Mouse (Mus musculus): ENCODE measurements around the gene Ffar2. TPM values are rescaled to one million over a fixed set of nuclear protein-coding genes. Genes with fewer than 3 reads are reported as not detected.

Ffar2 gene
- polyA plus RNA-seq, 1 experiment from 2014 or later, result 0.39 TPM

DNA sequence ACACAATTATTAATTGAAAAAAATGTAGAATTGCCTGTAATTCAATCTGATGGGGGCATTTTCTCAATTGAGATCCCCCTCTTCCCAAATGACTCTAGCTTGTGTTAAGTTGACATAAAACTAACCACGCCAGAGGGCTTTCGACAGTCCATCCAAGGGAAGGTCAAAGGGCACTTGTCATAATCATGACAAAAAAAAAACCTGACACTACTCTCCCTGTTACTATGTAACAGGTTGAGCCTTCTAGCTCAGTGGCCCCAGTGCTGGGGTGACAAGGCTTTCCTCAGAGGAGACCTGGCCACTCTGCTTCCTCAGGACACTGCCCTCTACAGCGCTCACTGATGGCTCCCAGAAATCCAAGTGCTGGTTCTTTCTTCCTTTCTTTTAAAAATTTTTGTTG is 731 bp upstream of the Ffar2 start:
- DNase-seq (no peak), ATAC-seq (ENCODE audit: insufficient read depth) (no peak)
- Histone ChIP-seq H3K4me2 (no peak overlapping the region), H3K4me1 (ENCODE audit: insufficient read depth) (no peaks in the 10 kb centered on the region), H3K4me3 (ENCODE audit: low read depth, low read length) (no peak overlapping the region), H3K9ac (no peak overlapping the region), H3K27me3 (ENCODE audit: insufficient read depth, low read length) (no peaks in the 10 kb centered on the region), H3K9me3 (ENCODE audit: low read depth, low read length) (no peaks in the 10 kb centered on the region), H3K36me3 (ENCODE audit: insufficient read depth) (no peaks in the 10 kb centered on the region), H3K27ac (ENCODE audit: low read depth) (no peak overlapping the region)
- TF ChIP-seq CTCF (IDR thresholded peaks at IDR 0.05; ENCODE audit: low read depth), result no peak
- WGBS, result 81% methylated on average over 3 of the region's 3 CpGs

- no peak overlapping the region for H3K4me2 ChIP-seq
- 49% methylated on average over 5 of the region's 5 CpGs for WGBS
- H3K27me3 ChIP-seq (ENCODE audit: insufficient read depth, low read length), result no peaks in the 10 kb centered on the region
- no peak overlapping the region for H3K27ac ChIP-seq (ENCODE audit: low read depth)
- TF ChIP-seq CTCF (IDR thresholded peaks at IDR 0.05; ENCODE audit: low read depth), result no peak
- H3K4me1 ChIP-seq (ENCODE audit: insufficient read depth), result no peaks in the 10 kb centered on the region
- ATAC-seq (ENCODE audit: insufficient read depth) (no peak), DNase-seq (no peak)
- no peak overlapping the region for H3K4me3 ChIP-seq (ENCODE audit: low read depth, low read length)
- no peaks in the 10 kb centered on the region for H3K36me3 ChIP-seq (ENCODE audit: insufficient read depth)
- no peak overlapping the region for H3K9ac ChIP-seq
- no peaks in the 10 kb centered on the region for H3K9me3 ChIP-seq (ENCODE audit: low read depth, low read length)
These were observed 2.0 kb downstream of the Ffar2 start for GRCm38 (mm10) chr7:30821532-30821931.

GRCm38 (mm10) chr7:30820854-30821445 is 2.6 kb downstream of the Ffar2 start:
- 38% methylated on average over 7 of the region's 7 CpGs for WGBS
- no peaks in the 10 kb centered on the region for H3K36me3 ChIP-seq (ENCODE audit: insufficient read depth)

GRCm38 (mm10) chr7:30820131-30820530 is 3.4 kb downstream of the Ffar2 start:
- no peak overlapping the region for H3K4me2 ChIP-seq
- no peak overlapping the region for H3K4me3 ChIP-seq (ENCODE audit: low read depth, low read length)
- ATAC-seq (ENCODE audit: insufficient read depth) (no peak), DNase-seq (peak; percentile 26)
- no peak overlapping the region for H3K9ac ChIP-seq
- H3K4me1 ChIP-seq (ENCODE audit: insufficient read depth), result no peaks in the 10 kb centered on the region
- H3K27me3 ChIP-seq (ENCODE audit: insufficient read depth, low read length), result no peaks in the 10 kb centered on the region
- no peaks in the 10 kb centered on the region for H3K36me3 ChIP-seq (ENCODE audit: insufficient read depth)
- WGBS, result 42% methylated on average over 6 of the region's 6 CpGs
- no peak for TF ChIP-seq CTCF (IDR thresholded peaks at IDR 0.05; ENCODE audit: low read depth)
- no peaks in the 10 kb centered on the region for H3K9me3 ChIP-seq (ENCODE audit: low read depth, low read length)
- no peak overlapping the region for H3K27ac ChIP-seq (ENCODE audit: low read depth)

More at GRCm38 (mm10) chr7:30820854-30821445, 2.6 kb downstream of the Ffar2 start:
- Histone ChIP-seq H3K4me3 (ENCODE audit: low read depth, low read length) (no peak overlapping the region), H3K27ac (ENCODE audit: low read depth) (no peak overlapping the region), H3K9me3 (ENCODE audit: low read depth, low read length) (no peaks in the 10 kb centered on the region), H3K4me2 (no peak overlapping the region), H3K27me3 (ENCODE audit: insufficient read depth, low read length) (no peaks in the 10 kb centered on the region), H3K4me1 (ENCODE audit: insufficient read depth) (no peaks in the 10 kb centered on the region), H3K9ac (no peak overlapping the region)
- DNase-seq (no peak), ATAC-seq (ENCODE audit: insufficient read depth) (no peak)
- TF ChIP-seq CTCF (IDR thresholded peaks at IDR 0.05; ENCODE audit: low read depth), result no peak

GRCm38 (mm10) chr7:30812291-30812807 is 11.2 kb downstream of the Ffar2 start:
- no peak for DNase-seq

GRCm38 (mm10) chr7:30811757-30812290 is 11.8 kb downstream of the Ffar2 start:
- H3K27me3 ChIP-seq (ENCODE audit: insufficient read depth, low read length), result no peaks in the 10 kb centered on the region
- no peak overlapping the region for H3K27ac ChIP-seq (ENCODE audit: low read depth)
- H3K4me2 ChIP-seq, result no peak overlapping the region
- 34% methylated on average over 9 of the region's 9 CpGs for WGBS
- no peak overlapping the region for H3K4me3 ChIP-seq (ENCODE audit: low read depth, low read length)
- TF ChIP-seq CTCF (IDR thresholded peaks at IDR 0.05; ENCODE audit: low read depth), result no peak
- no peak overlapping the region for H3K9ac ChIP-seq
- H3K4me1 ChIP-seq (ENCODE audit: insufficient read depth), result 0 out of 2 replicates have a peak, but pooled peaks cover 3% of the 10 kb centered on the region
- DNase-seq (no peak), ATAC-seq (ENCODE audit: insufficient read depth) (no peak)
- H3K36me3 ChIP-seq (ENCODE audit: insufficient read depth), result no peaks in the 10 kb centered on the region
- no peaks in the 10 kb centered on the region for H3K9me3 ChIP-seq (ENCODE audit: low read depth, low read length)

More at GRCm38 (mm10) chr7:30812291-30812807, 11.2 kb downstream of the Ffar2 start:
- ATAC-seq (ENCODE audit: insufficient read depth), result no peak; the same call in 1 of the 2 replicates
- no peaks in the 10 kb centered on the region for H3K27me3 ChIP-seq (ENCODE audit: insufficient read depth, low read length)
- H3K36me3 ChIP-seq (ENCODE audit: insufficient read depth), result no peaks in the 10 kb centered on the region
- H3K27ac ChIP-seq (ENCODE audit: low read depth), result peak overlapping the region; percentile 24; the same call in 1 of the 2 replicates
- H3K9me3 ChIP-seq (ENCODE audit: low read depth, low read length), result no peaks in the 10 kb centered on the region
- no peak for TF ChIP-seq CTCF (IDR thresholded peaks at IDR 0.05; ENCODE audit: low read depth)
- no peak overlapping the region for H3K9ac ChIP-seq
- no peak overlapping the region for H3K4me2 ChIP-seq
- H3K4me3 ChIP-seq (ENCODE audit: low read depth, low read length), result no peak overlapping the region
- WGBS, result 49% methylated on average over 6 of the region's 6 CpGs
- 0 out of 2 replicates have a peak, but pooled peaks cover 3% of the 10 kb centered on the region for H3K4me1 ChIP-seq (ENCODE audit: insufficient read depth)

DNA sequence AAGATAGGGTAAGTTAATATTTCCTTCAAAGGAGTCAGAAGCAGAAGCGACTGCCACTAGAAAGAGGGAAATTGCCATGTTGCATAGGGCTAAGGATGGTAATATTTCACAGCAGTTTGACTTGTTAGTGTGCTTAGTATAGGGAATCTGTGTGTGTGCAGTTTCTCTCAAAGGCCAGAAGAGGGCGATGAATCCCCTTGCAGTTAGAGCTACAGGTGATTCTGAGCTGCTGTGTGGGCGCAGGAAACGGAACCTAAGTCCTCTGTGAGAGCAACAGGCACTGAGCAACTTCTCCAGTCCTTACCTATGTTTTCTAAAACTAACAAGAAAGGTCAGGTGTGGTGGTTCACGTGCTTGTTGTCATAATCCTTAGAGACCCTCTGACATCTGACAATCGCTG is 13.3 kb downstream of the Ffar2 start:
- H3K27me3 ChIP-seq (ENCODE audit: insufficient read depth, low read length), result no peaks in the 10 kb centered on the region
- DNase-seq (peak; percentile 16), ATAC-seq (ENCODE audit: insufficient read depth) (no peak)
- no peak overlapping the region for H3K27ac ChIP-seq (ENCODE audit: low read depth)
- H3K4me1 ChIP-seq (ENCODE audit: insufficient read depth), result 0 out of 2 replicates have a peak, but pooled peaks cover 3% of the 10 kb centered on the region
- H3K9me3 ChIP-seq (ENCODE audit: low read depth, low read length), result no peaks in the 10 kb centered on the region
- no peaks in the 10 kb centered on the region for H3K36me3 ChIP-seq (ENCODE audit: insufficient read depth)
- H3K4me2 ChIP-seq, result no peak overlapping the region
- peak; percentile 31; the same call in 1 of the 2 replicates for TF ChIP-seq CTCF (IDR thresholded peaks at IDR 0.05; ENCODE audit: low read depth)
- H3K4me3 ChIP-seq (ENCODE audit: low read depth, low read length), result no peak overlapping the region
- WGBS, result 53% methylated on average over 6 of the region's 6 CpGs
- no peak overlapping the region for H3K9ac ChIP-seq

Data from lung, embryonic 14.5 days (tissue).